Mouse (Mus musculus): ENCODE data around the gene Aqp3. TPM values are rescaled to one million over a fixed set of nuclear protein-coding genes. Genes with fewer than 3 reads are reported as not detected.

The Aqp3 gene
- polyA plus RNA-seq, 1 experiment, result 3.0 TPM

- no peaks in the 10 kb centered on the region for H3K4me1 ChIP-seq (ENCODE audit: control insufficient read depth)
- H3K36me3 ChIP-seq (ENCODE audit: control insufficient read depth), result no peaks in the 10 kb centered on the region; the same call in 1 of the 2 replicates
- H3K9me3 ChIP-seq (ENCODE audit: control insufficient read depth, low read length), result no peaks in the 10 kb centered on the region
- no peaks in the 10 kb centered on the region for H3K27me3 ChIP-seq (ENCODE audit: control insufficient read depth)
- no peak overlapping the region for H3K4me3 ChIP-seq (replicated peaks)
- TF ChIP-seq GATA1 (IDR thresholded peaks at IDR 0.05; ENCODE audit: low read length), result no peak
- no peak for TF ChIP-seq TAL1 (IDR thresholded peaks at IDR 0.05; ENCODE audit: low read length)
Observed at GRCm38 (mm10) chr4:41108717-41109425, 10.9 kb upstream of the Aqp3 start.

DNA sequence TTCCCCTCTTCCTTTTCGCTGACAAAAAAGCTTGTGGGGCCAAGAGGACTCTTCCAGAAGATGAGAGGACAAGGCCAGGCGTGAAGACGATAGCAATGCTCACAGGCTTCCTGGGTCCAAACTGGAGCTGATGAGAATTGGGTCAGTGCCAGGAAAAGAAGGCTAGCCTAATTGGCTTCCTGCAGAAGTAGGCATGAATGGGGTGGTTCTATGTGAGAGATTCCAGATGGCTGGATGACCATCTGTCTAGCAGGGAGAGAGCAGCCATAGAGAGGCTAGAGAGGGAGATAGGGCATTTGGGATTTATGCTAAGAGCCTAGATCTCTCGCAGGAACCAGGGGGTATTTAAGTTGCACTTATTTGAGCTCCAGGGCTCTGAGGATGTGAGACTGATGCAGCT is 9.5 kb upstream of the Aqp3 start:
- Histone ChIP-seq H3K36me3 (ENCODE audit: control insufficient read depth) (no peaks in the 10 kb centered on the region), H3K4me1 (ENCODE audit: control insufficient read depth) (no peaks in the 10 kb centered on the region; the same call in 1 of the 2 replicates), H3K9me3 (ENCODE audit: control insufficient read depth, low read length) (no peaks in the 10 kb centered on the region), H3K27me3 (ENCODE audit: control insufficient read depth) (peaks cover 9% of the 10 kb centered on the region), H3K4me3 (replicated peaks) (no peak overlapping the region)
- TF ChIP-seq GATA1 (IDR thresholded peaks at IDR 0.05; ENCODE audit: low read length) (no peak), TAL1 (IDR thresholded peaks at IDR 0.05; ENCODE audit: low read length) (no peak)

- H3K4me1 ChIP-seq (ENCODE audit: control insufficient read depth), result peaks cover 10% of the 10 kb centered on the region
- H3K36me3 ChIP-seq (ENCODE audit: control insufficient read depth), result no peaks in the 10 kb centered on the region
- no peaks in the 10 kb centered on the region for H3K9me3 ChIP-seq (ENCODE audit: control insufficient read depth, low read length)
- no peak overlapping the region for H3K4me3 ChIP-seq (replicated peaks)
- TF ChIP-seq GATA1 (IDR thresholded peaks at IDR 0.05; ENCODE audit: low read length), result no peak
- TF ChIP-seq TAL1 (IDR thresholded peaks at IDR 0.05; ENCODE audit: low read length), result no peak
- H3K27me3 ChIP-seq (ENCODE audit: control insufficient read depth), result peaks cover 53% of the 10 kb centered on the region
Observed at GRCm38 (mm10) chr4:41102901-41103300, 4.9 kb upstream of the Aqp3 start.

GRCm38 (mm10) chr4:41100986-41101385 is 3.0 kb upstream of the Aqp3 start:
- H3K4me3 ChIP-seq (replicated peaks), result no peak overlapping the region
- peaks cover 29% of the 10 kb centered on the region for H3K4me1 ChIP-seq (ENCODE audit: control insufficient read depth)
- TF ChIP-seq TAL1 (IDR thresholded peaks at IDR 0.05; ENCODE audit: low read length) (no peak), GATA1 (IDR thresholded peaks at IDR 0.05; ENCODE audit: low read length) (no peak)
- H3K9me3 ChIP-seq (ENCODE audit: control insufficient read depth, low read length), result no peaks in the 10 kb centered on the region
- H3K27me3 ChIP-seq (ENCODE audit: control insufficient read depth), result peaks cover 66% of the 10 kb centered on the region
- H3K36me3 ChIP-seq (ENCODE audit: control insufficient read depth), result peaks cover 4% of the 10 kb centered on the region

GRCm38 (mm10) chr4:41098577-41098951 is 581 bp upstream of the Aqp3 start:
- peaks cover 66% of the 10 kb centered on the region for H3K27me3 ChIP-seq (ENCODE audit: control insufficient read depth)
- TF ChIP-seq TAL1 (IDR thresholded peaks at IDR 0.05; ENCODE audit: low read length), result no peak
- TF ChIP-seq GATA1 (IDR thresholded peaks at IDR 0.05; ENCODE audit: low read length), result no peak
- H3K4me1 ChIP-seq (ENCODE audit: control insufficient read depth), result peaks cover 51% of the 10 kb centered on the region
- H3K36me3 ChIP-seq (ENCODE audit: control insufficient read depth), result peaks cover 28% of the 10 kb centered on the region
- peak overlapping the region; percentile 76 for H3K4me3 ChIP-seq (replicated peaks)
- H3K9me3 ChIP-seq (ENCODE audit: control insufficient read depth, low read length), result no peaks in the 10 kb centered on the region

GRCm38 (mm10) chr4:41097381-41097780 is 602 bp downstream of the Aqp3 start:
- Histone ChIP-seq H3K4me1 (ENCODE audit: control insufficient read depth) (peaks cover 58% of the 10 kb centered on the region), H3K36me3 (ENCODE audit: control insufficient read depth) (peaks cover 37% of the 10 kb centered on the region), H3K4me3 (replicated peaks) (peak overlapping the region; percentile 76), H3K27me3 (ENCODE audit: control insufficient read depth) (peaks cover 56% of the 10 kb centered on the region), H3K9me3 (ENCODE audit: control insufficient read depth, low read length) (no peaks in the 10 kb centered on the region)
- TF ChIP-seq TAL1 (IDR thresholded peaks at IDR 0.05; ENCODE audit: low read length), result no peak
- no peak for TF ChIP-seq GATA1 (IDR thresholded peaks at IDR 0.05; ENCODE audit: low read length)

GRCm38 (mm10) chr4:41096794-41097193 is 1.2 kb downstream of the Aqp3 start:
- peak overlapping the region; percentile 76 for H3K4me3 ChIP-seq (replicated peaks)
- peaks cover 43% of the 10 kb centered on the region for H3K36me3 ChIP-seq (ENCODE audit: control insufficient read depth)
- TF ChIP-seq TAL1 (IDR thresholded peaks at IDR 0.05; ENCODE audit: low read length), result peak; percentile 63
- peak; percentile 56 for TF ChIP-seq GATA1 (IDR thresholded peaks at IDR 0.05; ENCODE audit: low read length)
- no peaks in the 10 kb centered on the region for H3K9me3 ChIP-seq (ENCODE audit: control insufficient read depth, low read length)
- peaks cover 63% of the 10 kb centered on the region for H3K4me1 ChIP-seq (ENCODE audit: control insufficient read depth)
- H3K27me3 ChIP-seq (ENCODE audit: control insufficient read depth), result peaks cover 50% of the 10 kb centered on the region

GRCm38 (mm10) chr4:41096169-41096568 is 1.8 kb downstream of the Aqp3 start:
- Histone ChIP-seq H3K36me3 (ENCODE audit: control insufficient read depth) (peaks cover 49% of the 10 kb centered on the region), H3K9me3 (ENCODE audit: control insufficient read depth, low read length) (no peaks in the 10 kb centered on the region), H3K27me3 (ENCODE audit: control insufficient read depth) (peaks cover 44% of the 10 kb centered on the region), H3K4me3 (replicated peaks) (peak overlapping the region; percentile 76), H3K4me1 (ENCODE audit: control insufficient read depth) (peaks cover 69% of the 10 kb centered on the region)
- no peak for TF ChIP-seq GATA1 (IDR thresholded peaks at IDR 0.05; ENCODE audit: low read length)
- TF ChIP-seq TAL1 (IDR thresholded peaks at IDR 0.05; ENCODE audit: low read length), result no peak

DNA sequence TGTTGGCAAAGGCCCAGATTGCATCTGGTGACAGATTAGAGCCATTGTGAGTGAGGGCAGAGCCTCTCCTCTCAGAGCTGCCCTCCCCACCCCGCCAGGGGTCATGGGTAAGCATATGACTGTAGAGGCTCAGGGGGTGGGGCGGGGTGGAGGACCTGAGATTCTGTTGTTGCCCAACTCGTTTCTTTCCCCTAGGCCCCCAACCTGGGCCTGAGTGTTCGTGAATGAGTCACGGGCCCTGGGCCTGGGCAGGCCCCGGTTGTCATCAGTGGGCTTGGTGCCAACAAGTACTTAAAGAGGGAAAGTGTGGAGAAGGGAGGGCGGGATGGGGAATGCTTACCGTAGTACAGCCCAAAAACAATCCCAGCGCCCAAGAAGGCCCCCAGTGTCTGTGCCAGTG is 3.6 kb downstream of the Aqp3 start:
- H3K9me3 ChIP-seq (ENCODE audit: control insufficient read depth, low read length), result no peaks in the 10 kb centered on the region
- H3K4me3 ChIP-seq (replicated peaks), result no peak overlapping the region
- peaks cover 88% of the 10 kb centered on the region for H3K4me1 ChIP-seq (ENCODE audit: control insufficient read depth)
- peaks cover 27% of the 10 kb centered on the region for H3K27me3 ChIP-seq (ENCODE audit: control insufficient read depth)
- no peak for TF ChIP-seq TAL1 (IDR thresholded peaks at IDR 0.05; ENCODE audit: low read length)
- no peak for TF ChIP-seq GATA1 (IDR thresholded peaks at IDR 0.05; ENCODE audit: low read length)
- H3K36me3 ChIP-seq (ENCODE audit: control insufficient read depth), result peaks cover 49% of the 10 kb centered on the region
